Mouse (Mus musculus) induced T-regulatory cell, adult 2 months (primary cell): ENCODE data around the gene Spef2.

Experiments
- DNase-seq: peaks from one replicate; pipeline ENCODE4 v3.0.0-alpha.2; 2012; ENCODE audit warnings: low read depth

Spef2 gene

GRCm38 (mm10) chr15:9535200-9535599 is 213.5 kb downstream of the Spef2 start:
- peak; percentile 79 for DNase-seq

GRCm38 (mm10) chr15:9533356-9533902 is 215.2 kb downstream of the Spef2 start:
- peak; percentile 85 for DNase-seq

- DNase-seq, result no peak
These were observed 218.6 kb downstream of the Spef2 start, which contains the start of gene Il7r for GRCm38 (mm10) chr15:9530076-9530475. Gene Il7r (minus strand): TSS chr15:9530176.

- peak; percentile 78 for DNase-seq
These were observed 219.0 kb downstream of the Spef2 start for GRCm38 (mm10) chr15:9529646-9530045.
